Mouse (Mus musculus) lung, embryonic 15.5 days (tissue): Measurements from ENCODE around the gene Baz2b. TPM values are rescaled to one million over a fixed set of nuclear protein-coding genes. Genes with fewer than 3 reads are reported as not detected.

Experiments
- ATAC-seq: fragments of 200-750 bp; cut with Nextera tagmentation; 2 replicates; pipeline ENCODE4 v1.8.0; 2017; ENCODE audit warnings: moderate number of reproducible peaks, borderline replicate concordance; ENCODE audit not compliant: low FRiP score, low TSS enrichment; ENCODE audit errors: extremely low read depth
- H3K27ac ChIP-seq: fragments of 300-500 bp; sonication (generic); 2 replicates; pipeline ENCODE4 v1.5.1; 2015; ENCODE audit warnings: moderate library complexity, mild to moderate bottlenecking, inconsistent platforms
- H3K27me3 ChIP-seq: fragments of 300-500 bp; sonication (generic); 2 replicates; pipeline ENCODE4 v1.6.1; 2015; ENCODE audit warnings: inconsistent platforms
- H3K36me3 ChIP-seq: fragments of 300-500 bp; sonication (generic); 2 replicates; pipeline ENCODE4 v1.6.1; 2015; ENCODE audit warnings: inconsistent platforms
- H3K4me1 ChIP-seq: fragments of 300-500 bp; sonication (generic); 2 replicates; pipeline ENCODE4 v1.6.1; 2015; ENCODE audit warnings: inconsistent platforms
- H3K4me2 ChIP-seq: fragments of 300-500 bp; sonication (generic); 2 replicates; pipeline ENCODE4 v1.6.1; 2015; ENCODE audit warnings: inconsistent platforms, mild to moderate bottlenecking, moderate library complexity
- H3K4me3 ChIP-seq: fragments of 300-500 bp; sonication (generic); 2 replicates; pipeline ENCODE4 v1.5.1; 2015; ENCODE audit warnings: mild to moderate bottlenecking, inconsistent platforms
- H3K9ac ChIP-seq: fragments of 300-500 bp; sonication (generic); 2 replicates; pipeline ENCODE4 v1.6.1; 2015; ENCODE audit warnings: inconsistent platforms
- H3K9me3 ChIP-seq: fragments of 300-500 bp; sonication (generic); 2 replicates; pipeline ENCODE4 v1.6.1; 2016; ENCODE audit warnings: inconsistent platforms
- WGBS: fragments of 180-500 bp; shearing (Covaris S2); methylation state at CpG from one replicate; pipeline ENCODE4 v1.1.7; 2015; 5-methylcytosine and 5-hydroxymethylcytosine counted together
- polyA plus RNA-seq: library from polyadenylated mRNA; unstranded; fragments of >200 nt; fragmentation: Nextera tagmentation; extraction: Ambion mirVana; gene quantifications from 2 replicates; pipeline ENCODE4 v1.2.1, GENCODE M21; 2015

The Baz2b gene
- polyA plus RNA-seq, 1 experiment from 2014 or later = 56.9 TPM

- Histone ChIP-seq H3K9me3 (no peaks in the 10 kb centered on the region), H3K36me3 (0 out of 2 replicates have a peak, but pooled peaks cover 3% of the 10 kb centered on the region), H3K4me2 (no peak overlapping the region), H3K27ac (no peak overlapping the region), H3K27me3 (no peaks in the 10 kb centered on the region), H3K4me1 (peaks cover 21% of the 10 kb centered on the region; the same call in 1 of the 2 replicates), H3K4me3 (no peak overlapping the region), H3K9ac (no peak overlapping the region)
- no peak for ATAC-seq
- 78% methylated on average over 6 of the region's 6 CpGs for WGBS
Measured at GRCm38 (mm10) chr2:60217620-60218019, 8.0 kb upstream of the Baz2b start.

DNA sequence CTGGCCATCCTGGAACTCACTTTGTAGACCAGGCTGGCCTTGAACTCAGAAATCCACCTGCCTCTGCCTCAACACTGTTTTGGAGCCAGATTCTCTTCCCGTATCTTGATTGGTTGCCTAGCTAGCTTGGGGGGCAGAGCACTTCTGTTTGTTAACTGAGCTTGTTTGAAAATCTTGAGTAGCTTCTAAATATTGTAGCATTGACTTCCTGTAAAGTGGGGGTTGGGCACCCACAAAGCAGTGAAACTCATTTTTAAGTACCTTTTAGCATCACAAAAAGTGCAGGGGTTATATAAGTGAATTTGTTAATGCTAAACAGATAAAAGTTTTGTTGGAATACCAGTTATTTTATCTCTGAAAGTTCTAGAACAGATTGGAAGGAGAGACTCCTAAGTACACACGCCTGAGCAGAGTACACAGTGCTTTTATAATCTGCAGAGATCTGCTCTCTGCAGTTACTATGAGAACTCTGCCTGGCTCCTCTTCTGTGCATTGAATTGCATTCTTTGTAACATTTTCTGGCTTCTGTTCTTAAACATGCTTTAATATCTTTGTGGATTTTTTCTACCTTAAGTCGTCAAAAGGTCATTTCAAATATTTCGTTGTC is 7.0 kb upstream of the Baz2b start:
- H3K9me3 ChIP-seq = no peaks in the 10 kb centered on the region
- no peak overlapping the region for H3K4me2 ChIP-seq
- H3K27me3 ChIP-seq = no peaks in the 10 kb centered on the region
- no peak overlapping the region for H3K27ac ChIP-seq
- 0 out of 2 replicates have a peak, but pooled peaks cover 3% of the 10 kb centered on the region for H3K36me3 ChIP-seq
- peaks cover 27% of the 10 kb centered on the region for H3K4me1 ChIP-seq
- WGBS = 61% methylated on average over 4 of the region's 4 CpGs
- no peak for ATAC-seq
- no peak overlapping the region for H3K4me3 ChIP-seq
- H3K9ac ChIP-seq = no peak overlapping the region

GRCm38 (mm10) chr2:60214683-60215082 is 5.0 kb upstream of the Baz2b start:
- WGBS = 91% methylated on average over 2 of the region's 2 CpGs
- Histone ChIP-seq H3K4me3 (no peak overlapping the region), H3K9me3 (no peaks in the 10 kb centered on the region), H3K4me2 (no peak overlapping the region), H3K36me3 (0 out of 2 replicates have a peak, but pooled peaks cover 3% of the 10 kb centered on the region), H3K27me3 (no peaks in the 10 kb centered on the region), H3K4me1 (peaks cover 35% of the 10 kb centered on the region), H3K9ac (no peak overlapping the region), H3K27ac (no peak overlapping the region)
- ATAC-seq = no peak

DNA sequence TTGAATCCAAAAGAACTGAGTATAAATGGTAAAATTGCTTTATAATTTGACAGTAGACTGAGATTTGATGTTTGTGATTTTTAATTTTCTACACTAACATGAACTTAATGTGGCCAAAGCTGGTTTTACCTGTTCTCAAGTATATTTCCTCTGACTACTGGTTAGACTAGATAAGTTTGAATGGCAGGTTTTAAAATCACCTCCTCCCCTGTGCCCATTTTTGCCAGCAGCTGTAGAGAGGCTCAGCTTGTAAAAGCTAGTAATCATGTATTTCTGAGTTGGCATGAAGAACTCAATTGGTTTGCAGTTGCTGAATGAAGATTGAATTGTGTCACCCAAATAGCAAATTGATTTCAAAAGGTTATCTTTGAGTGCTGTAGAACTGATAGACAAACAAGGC is 2.8 kb upstream of the Baz2b start:
- H3K4me2 ChIP-seq = no peak overlapping the region
- no peak overlapping the region for H3K4me3 ChIP-seq
- H3K27me3 ChIP-seq = no peaks in the 10 kb centered on the region
- H3K36me3 ChIP-seq = 0 out of 2 replicates have a peak, but pooled peaks cover 3% of the 10 kb centered on the region
- no peaks in the 10 kb centered on the region for H3K9me3 ChIP-seq
- H3K27ac ChIP-seq = no peak overlapping the region
- ATAC-seq = no peak
- peaks cover 41% of the 10 kb centered on the region for H3K4me1 ChIP-seq
- H3K9ac ChIP-seq = no peak overlapping the region

DNA sequence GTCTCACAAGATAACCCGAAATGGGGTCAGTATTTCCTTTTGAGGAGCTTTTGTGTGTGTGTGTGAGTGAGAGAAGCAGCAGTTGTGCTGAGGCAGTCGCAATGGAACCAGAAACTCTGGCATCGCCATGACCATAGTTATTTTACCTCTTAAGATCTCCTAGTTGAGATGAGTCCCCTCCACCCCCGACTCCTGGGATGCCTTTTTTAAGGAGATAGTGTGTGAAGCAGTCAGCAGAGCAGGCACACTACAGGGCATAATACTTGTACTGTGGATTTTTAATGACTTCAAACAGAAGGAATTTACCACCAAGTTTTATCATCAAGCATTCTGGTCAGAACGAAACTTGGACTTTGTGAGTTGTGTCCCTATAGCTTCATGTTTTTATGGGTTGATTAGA is 1.2 kb upstream of the Baz2b start:
- 9% methylated on average over 5 of the region's 5 CpGs for WGBS
- Histone ChIP-seq H3K9ac (peak overlapping the region; percentile 96), H3K4me1 (peaks cover 30% of the 10 kb centered on the region), H3K27me3 (no peaks in the 10 kb centered on the region), H3K4me3 (peak overlapping the region; percentile 90), H3K36me3 (peaks cover 5% of the 10 kb centered on the region; the same call in 1 of the 2 replicates), H3K9me3 (no peaks in the 10 kb centered on the region), H3K4me2 (peak overlapping the region; percentile 60), H3K27ac (peak overlapping the region; percentile 85; the same call in 1 of the 2 replicates)
- ATAC-seq = no peak

DNA sequence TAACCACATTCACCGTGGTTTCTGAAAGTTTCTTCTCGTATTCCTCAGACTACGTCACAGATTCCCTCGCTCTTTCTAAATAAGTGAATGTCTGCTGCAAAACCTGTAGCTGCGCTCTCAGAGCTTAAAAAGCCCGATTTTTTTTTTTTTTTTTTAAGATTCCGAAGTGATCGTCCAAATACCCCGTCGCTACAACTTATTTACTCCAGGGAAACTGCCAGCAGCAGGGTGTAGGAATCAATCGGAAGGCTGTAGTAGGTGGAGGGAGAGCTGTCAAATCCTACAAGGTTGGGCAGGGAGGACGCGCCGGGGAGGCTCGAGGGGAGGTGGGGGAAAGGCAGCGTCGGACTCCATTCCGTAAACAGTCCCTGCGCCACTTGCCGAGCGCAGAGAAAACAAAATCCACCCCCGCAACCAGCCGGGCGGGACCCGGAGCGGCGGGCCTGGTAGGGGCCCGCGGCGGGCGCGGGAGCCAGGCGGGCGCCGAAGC is 472 bp downstream of the Baz2b start:
- Histone ChIP-seq H3K9ac (peak overlapping the region; percentile 96), H3K27ac (peak overlapping the region; percentile 85), H3K27me3 (no peaks in the 10 kb centered on the region), H3K9me3 (no peaks in the 10 kb centered on the region), H3K36me3 (peaks cover 8% of the 10 kb centered on the region; the same call in 1 of the 2 replicates), H3K4me2 (peak overlapping the region; percentile 67), H3K4me3 (peak overlapping the region; percentile 90), H3K4me1 (peaks cover 25% of the 10 kb centered on the region)
- peak; percentile 65 for ATAC-seq
- WGBS = under 1% methylated on average over 32 of the region's 35 CpGs

DNA sequence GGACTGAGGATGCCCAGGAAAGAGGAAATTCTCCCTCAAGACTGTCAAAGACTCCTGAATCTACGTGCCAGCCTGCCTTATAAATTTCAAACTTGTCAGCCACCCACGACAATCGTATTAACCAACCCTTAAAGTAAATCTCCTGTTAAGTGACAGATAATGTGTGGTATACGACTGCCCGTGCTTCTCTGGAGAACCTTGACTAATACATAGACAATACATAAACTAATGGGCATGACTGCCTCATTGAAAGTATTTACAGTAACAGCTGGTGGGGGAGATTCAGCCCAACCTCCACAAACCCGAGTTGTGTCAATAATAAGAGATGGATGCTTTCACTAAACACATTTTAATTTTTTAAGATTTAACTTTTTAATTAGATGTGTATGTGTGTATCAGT is 3.8 kb downstream of the Baz2b start:
- Histone ChIP-seq H3K4me3 (no peak overlapping the region), H3K36me3 (peaks cover 8% of the 10 kb centered on the region; the same call in 1 of the 2 replicates), H3K9me3 (no peaks in the 10 kb centered on the region), H3K27ac (no peak overlapping the region), H3K4me2 (no peak overlapping the region), H3K27me3 (no peaks in the 10 kb centered on the region), H3K9ac (no peak overlapping the region), H3K4me1 (peaks cover 8% of the 10 kb centered on the region)
- no peak for ATAC-seq
- 79% methylated on average over 6 of the region's 6 CpGs for WGBS

DNA sequence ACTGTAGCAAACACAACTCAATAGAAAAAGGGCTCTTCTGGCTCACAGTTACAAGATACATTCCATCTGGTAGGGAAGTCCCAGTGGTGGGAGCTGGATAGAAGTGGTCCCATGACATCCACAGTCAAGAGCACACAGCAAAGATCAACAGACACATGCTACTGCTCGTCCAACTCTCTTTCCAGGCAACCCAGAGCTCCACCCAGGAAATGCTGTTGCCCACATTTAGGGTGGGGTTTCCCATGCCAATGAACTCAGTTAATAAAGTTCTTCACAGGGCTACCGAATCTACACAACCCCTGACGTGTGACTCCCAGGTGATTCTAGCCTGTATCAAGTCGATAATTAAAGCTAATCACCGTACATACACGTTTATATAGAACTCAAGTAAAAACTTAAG is 5.5 kb downstream of the Baz2b start:
- Histone ChIP-seq H3K4me3 (no peak overlapping the region), H3K9ac (no peak overlapping the region), H3K9me3 (no peaks in the 10 kb centered on the region), H3K4me1 (peaks cover 8% of the 10 kb centered on the region), H3K36me3 (peaks cover 8% of the 10 kb centered on the region; the same call in 1 of the 2 replicates), H3K4me2 (no peak overlapping the region), H3K27ac (no peak overlapping the region), H3K27me3 (no peaks in the 10 kb centered on the region)
- no peak for ATAC-seq
- 80% methylated on average over 6 of the region's 6 CpGs for WGBS

- H3K4me1 ChIP-seq = peaks cover 8% of the 10 kb centered on the region
- H3K9ac ChIP-seq = no peak overlapping the region
- no peak overlapping the region for H3K4me3 ChIP-seq
- no peaks in the 10 kb centered on the region for H3K9me3 ChIP-seq
- H3K36me3 ChIP-seq = peaks cover 8% of the 10 kb centered on the region; the same call in 1 of the 2 replicates
- WGBS = 90% methylated on average over 4 of the region's 4 CpGs
- no peak overlapping the region for H3K4me2 ChIP-seq
- ATAC-seq = no peak
- no peak overlapping the region for H3K27ac ChIP-seq
- no peaks in the 10 kb centered on the region for H3K27me3 ChIP-seq
Measured at GRCm38 (mm10) chr2:60203733-60204132, 5.9 kb downstream of the Baz2b start.

GRCm38 (mm10) chr2:60202900-60203530 is 6.6 kb downstream of the Baz2b start:
- ATAC-seq = no peak
- peaks cover 8% of the 10 kb centered on the region; the same call in 1 of the 2 replicates for H3K36me3 ChIP-seq
- H3K9ac ChIP-seq = no peak overlapping the region
- H3K27ac ChIP-seq = no peak overlapping the region
- H3K9me3 ChIP-seq = no peaks in the 10 kb centered on the region
- no peak overlapping the region for H3K4me2 ChIP-seq
- H3K4me1 ChIP-seq = peaks cover 4% of the 10 kb centered on the region
- H3K27me3 ChIP-seq = no peaks in the 10 kb centered on the region
- no peak overlapping the region for H3K4me3 ChIP-seq
- 78% methylated on average over 8 of the region's 8 CpGs for WGBS

DNA sequence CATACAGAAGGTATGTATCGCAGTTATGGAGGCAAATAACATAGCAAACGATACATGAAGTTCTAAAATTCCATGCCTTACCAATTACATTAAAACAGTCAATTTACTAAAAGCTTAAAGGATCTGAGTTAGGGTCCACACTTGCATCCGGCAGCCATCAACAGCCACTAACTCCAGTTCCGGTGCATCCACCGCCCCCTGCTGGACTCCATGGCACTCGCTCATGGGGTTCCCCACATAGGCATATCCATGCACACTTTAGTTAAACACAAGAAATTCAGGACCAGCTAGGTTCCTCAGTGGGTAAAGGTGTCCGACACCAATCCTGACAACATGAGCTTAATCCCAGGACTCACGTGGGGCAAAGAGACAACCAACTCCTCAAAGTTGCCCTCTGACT is 9.0 kb downstream of the Baz2b start:
- no peaks in the 10 kb centered on the region for H3K9me3 ChIP-seq
- H3K4me1 ChIP-seq = no peaks in the 10 kb centered on the region
- no peaks in the 10 kb centered on the region for H3K27me3 ChIP-seq
- no peak overlapping the region for H3K27ac ChIP-seq
- H3K9ac ChIP-seq = no peak overlapping the region
- 45% methylated on average over 8 of the region's 8 CpGs for WGBS
- peaks cover 6% of the 10 kb centered on the region; the same call in 1 of the 2 replicates for H3K36me3 ChIP-seq
- H3K4me3 ChIP-seq = no peak overlapping the region
- H3K4me2 ChIP-seq = no peak overlapping the region
- no peak for ATAC-seq

- Histone ChIP-seq H3K9me3 (no peaks in the 10 kb centered on the region), H3K4me3 (no peak overlapping the region), H3K27ac (no peak overlapping the region), H3K4me2 (no peak overlapping the region), H3K36me3 (peaks cover 6% of the 10 kb centered on the region; the same call in 1 of the 2 replicates), H3K27me3 (no peaks in the 10 kb centered on the region), H3K9ac (no peak overlapping the region), H3K4me1 (no peaks in the 10 kb centered on the region)
- ATAC-seq = no peak
- 92% methylated on average over 5 of the region's 5 CpGs for WGBS
Measured at GRCm38 (mm10) chr2:60200051-60200562, 9.5 kb downstream of the Baz2b start.
